Mouse (Mus musculus) lung, adult 2 months (tissue): Measurements from ENCODE around the gene Impad1.

ENCODE experiments used
- CTCF ChIP-seq: fragments of 200-500 bp; IDR thresholded peaks from 2 replicates; pipeline ENCODE4 v1.5.1; 2011; ENCODE audit warnings: mild to moderate bottlenecking, low read length, control low read depth; ENCODE audit not compliant: insufficient read depth
- POLR2A ChIP-seq: fragments of 200-500 bp; IDR thresholded peaks from 2 replicates; pipeline ENCODE4 v1.6.1; 2011; ENCODE audit warnings: low read depth, mild to moderate bottlenecking, control low read depth, low read length, borderline replicate concordance; ENCODE audit errors: extremely low read depth

DNA sequence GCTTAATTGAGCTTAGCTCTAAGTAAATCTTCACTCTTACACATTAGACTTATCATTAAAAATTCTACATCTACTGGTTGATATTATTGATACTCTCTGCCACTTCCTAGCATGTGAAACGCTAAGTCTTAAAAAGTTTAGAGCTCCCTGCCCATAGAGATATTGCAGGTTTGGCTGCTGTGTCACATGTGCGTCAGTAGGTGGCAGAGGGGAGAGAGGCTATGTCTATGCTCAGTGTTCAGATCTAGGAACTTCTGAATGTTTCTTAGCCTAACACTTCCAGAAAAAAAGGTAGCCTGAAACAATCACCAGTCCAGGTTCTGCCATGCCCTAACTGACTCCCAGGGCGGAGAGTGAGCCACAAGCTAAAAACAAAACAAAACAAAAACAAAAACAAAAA lies 63.7 kb downstream of the Impad1 start:
- TF ChIP-seq POLR2A, result no peak
- TF ChIP-seq CTCF, result peak; percentile 56
